8 mouse cellular contexts compared by ENCODE assay signal in genomic region chr5:129886271-129886670, GRCm38 (mm10). TPM values are rescaled to one million over a fixed set of nuclear protein-coding genes. Genes with fewer than 3 reads are reported as not detected.
DNase-seq lines count a peak whose midpoint lies in the region; ATAC-seq and TF ChIP-seq lines count a peak whose summit lies in the region.

No protein-coding gene starts in this region.

- H3K4me2 ChIP-seq in lung, embryonic 15.5 days: peak overlapping the region; percentile 70
- peak overlapping the region; percentile 88 for H3K4me2 ChIP-seq in heart, embryonic 16.5 days (ENCODE audit: low read depth, low read length)
- peak overlapping the region; percentile 86 for H3K4me2 ChIP-seq in liver, postnatal 0 days (ENCODE audit: low read depth, low read length)

- peaks cover 16% of the 10 kb centered on the region for H3K4me1 ChIP-seq in lung, embryonic 15.5 days
- peaks cover 1% of the 10 kb centered on the region; the same call in 1 of the 2 replicates for H3K4me1 ChIP-seq in bone marrow, adult 2 months (ENCODE audit: control insufficient read depth, insufficient read depth, low read length)
- H3K4me1 ChIP-seq in heart, embryonic 16.5 days (ENCODE audit: control insufficient read depth, insufficient read depth, low read length): peaks cover 15% of the 10 kb centered on the region
- H3K4me1 ChIP-seq in liver, postnatal 0 days (ENCODE audit: insufficient read depth): peaks cover 14% of the 10 kb centered on the region

- TF ChIP-seq CTCF in bone marrow, adult 2 months (IDR thresholded peaks at IDR 0.05; ENCODE audit: control insufficient read depth, insufficient read depth, low read length): no peak
- TF ChIP-seq CTCF in liver, postnatal 0 days (IDR thresholded peaks at IDR 0.05; ENCODE audit: low read depth): no peak

- TF ChIP-seq POLR2A in bone marrow, adult 2 months (IDR thresholded peaks at IDR 0.05; ENCODE audit: borderline replicate concordance, control insufficient read depth, low read depth, low read length): no peak

- peak overlapping the region; percentile 80 for H3K9ac ChIP-seq in lung, embryonic 15.5 days
- H3K9ac ChIP-seq in heart, embryonic 16.5 days (ENCODE audit: low read length): peak overlapping the region; percentile 82
- H3K9ac ChIP-seq in liver, postnatal 0 days (replicated peaks): peak overlapping the region; percentile 91

- TF ChIP-seq EP300 in liver, postnatal 0 days (IDR thresholded peaks at IDR 0.05; ENCODE audit: low read depth): no peak

- no peak overlapping the region for H3K27ac ChIP-seq in lung, embryonic 15.5 days
- no peak overlapping the region for H3K27ac ChIP-seq in bone marrow, adult 2 months (ENCODE audit: control insufficient read depth, insufficient read depth, low read depth, low read length, poor library complexity)
- H3K27ac ChIP-seq in heart, embryonic 16.5 days (ENCODE audit: low read length): no peak overlapping the region; the same call in none of the 2 replicates
- peak overlapping the region; percentile 99 for H3K27ac ChIP-seq in liver, postnatal 0 days (ENCODE audit: low read depth)

- WGBS in lung, embryonic 15.5 days: 33% methylated on average over 10 of the region's 10 CpGs
- 29% methylated on average over 10 of the region's 10 CpGs for WGBS in bone marrow, adult 2 months
- 28% methylated on average over 10 of the region's 10 CpGs for WGBS in heart, embryonic 16.5 days
- WGBS in liver, postnatal 0 days (ENCODE audit: insufficient replicate concordance): 13% methylated on average over 10 of the region's 10 CpGs

- H3K27me3 ChIP-seq in lung, embryonic 15.5 days: no peaks in the 10 kb centered on the region
- no peaks in the 10 kb centered on the region for H3K27me3 ChIP-seq in heart, embryonic 16.5 days (ENCODE audit: control insufficient read depth, insufficient read depth, low read length)
- H3K27me3 ChIP-seq in liver, postnatal 0 days (ENCODE audit: insufficient read depth, low read length): no peaks in the 10 kb centered on the region

- ATAC-seq in lung, embryonic 15.5 days (ENCODE audit: borderline replicate concordance, extremely low read depth, low FRiP score, low TSS enrichment): no peak
- ATAC-seq in heart, embryonic 16.5 days (replicated peaks; ENCODE audit: extremely low read depth, insufficient read depth, low FRiP score): no peak
- no peak for ATAC-seq in liver, postnatal 0 days

- H3K9me3 ChIP-seq in lung, embryonic 15.5 days: no peaks in the 10 kb centered on the region
- no peaks in the 10 kb centered on the region for H3K9me3 ChIP-seq in heart, embryonic 16.5 days (replicated peaks; ENCODE audit: control insufficient read depth, low read length)
- no peaks in the 10 kb centered on the region for H3K9me3 ChIP-seq in liver, postnatal 0 days (ENCODE audit: low read length)

- H3K36me3 ChIP-seq in lung, embryonic 15.5 days: peaks cover 24% of the 10 kb centered on the region
- peaks cover 26% of the 10 kb centered on the region for H3K36me3 ChIP-seq in heart, embryonic 16.5 days (ENCODE audit: control insufficient read depth, insufficient read depth)
- peaks cover 21% of the 10 kb centered on the region for H3K36me3 ChIP-seq in liver, postnatal 0 days (replicated peaks; ENCODE audit: insufficient read depth, low read length)

- DNase-seq in lung, postnatal 10 days: no peak
- DNase-seq in liver, postnatal 0 days: peak; percentile 40
- DNase-seq in right cerebral cortex, postnatal 36 days (ENCODE audit: low spot score in 2 of 2): no peak
- DNase-seq in cerebellum, adult 11-12 months: no peak
- DNase-seq in layer of hippocampus, adult 9-10 months (ENCODE audit: low spot score): no peak

- H3K4me3 ChIP-seq in lung, embryonic 15.5 days: peak overlapping the region; percentile 68
- H3K4me3 ChIP-seq in bone marrow, adult 2 months (replicated peaks; ENCODE audit: control insufficient read depth, low read depth, low read length): peak overlapping the region; percentile 72
- H3K4me3 ChIP-seq in heart, embryonic 16.5 days (ENCODE audit: low read length): peak overlapping the region; percentile 83
- H3K4me3 ChIP-seq in liver, postnatal 0 days (ENCODE audit: low read depth, low read length): peak overlapping the region; percentile 83

RNA-seq across cellular contexts. Expression of gene Chchd2, which starts 1.0 kb away (rescaled TPM):
- 847 and 887 TPM in 2 replicates for polyA plus RNA-seq in lung, embryonic 15.5 days (2015; fragmentation: Nextera tagmentation; extraction: Ambion mirVana)
- 657 and 717 TPM in 2 replicates for polyA plus RNA-seq in bone marrow, adult 2 months (2011; ENCODE audit: insufficient read depth, insufficient read length, low replicate concordance, missing spikeins)
- 1,037 and 1,041 TPM in 2 replicates for polyA plus RNA-seq in heart, embryonic 16.5 days (2015; fragmentation: Nextera tagmentation; extraction: Ambion mirVana)
- polyA plus RNA-seq in liver, postnatal 0 days (2015; fragmentation: Nextera tagmentation; extraction: Ambion mirVana): 955 and 988 TPM in 2 replicates

RNA-seq across cellular contexts. Expression of gene Zbed5, which starts 9.3 kb away (rescaled TPM):
- 4.6 and 5.1 TPM in 2 replicates for polyA plus RNA-seq in lung, embryonic 15.5 days (2015; fragmentation: Nextera tagmentation; extraction: Ambion mirVana)
- polyA plus RNA-seq in bone marrow, adult 2 months (2011; ENCODE audit: insufficient read depth, insufficient read length, low replicate concordance, missing spikeins): 1.5 TPM in 1 of 2 replicates, not detected in the other
- 2.3 TPM in 2 replicates for polyA plus RNA-seq in heart, embryonic 16.5 days (2015; fragmentation: Nextera tagmentation; extraction: Ambion mirVana)
- 3.3 and 3.7 TPM in 2 replicates for polyA plus RNA-seq in liver, postnatal 0 days (2015; fragmentation: Nextera tagmentation; extraction: Ambion mirVana)

RNA-seq across cellular contexts. Expression of gene Phkg1, which starts 12.1 kb away (rescaled TPM):
- 0.21 and 0.24 TPM in 2 replicates for polyA plus RNA-seq in lung, embryonic 15.5 days (2015; fragmentation: Nextera tagmentation; extraction: Ambion mirVana)
- 6.4 TPM in 1 of 2 replicates, not detected in the other for polyA plus RNA-seq in bone marrow, adult 2 months (2011; ENCODE audit: insufficient read depth, insufficient read length, low replicate concordance, missing spikeins)
- polyA plus RNA-seq in heart, embryonic 16.5 days (2015; fragmentation: Nextera tagmentation; extraction: Ambion mirVana): 1.9 and 2.2 TPM in 2 replicates
- polyA plus RNA-seq in liver, postnatal 0 days (2015; fragmentation: Nextera tagmentation; extraction: Ambion mirVana): 0.08 and 0.20 TPM in 2 replicates

RNA-seq across cellular contexts. Expression of gene Nupr1l, which starts 22.1 kb away (rescaled TPM):
- 2.3 and 2.7 TPM in 2 replicates for polyA plus RNA-seq in lung, embryonic 15.5 days (2015; fragmentation: Nextera tagmentation; extraction: Ambion mirVana)
- polyA plus RNA-seq in bone marrow, adult 2 months (2011; ENCODE audit: insufficient read depth, insufficient read length, low replicate concordance, missing spikeins): not detected in 2 replicates
- 1.7 and 2.3 TPM in 2 replicates for polyA plus RNA-seq in heart, embryonic 16.5 days (2015; fragmentation: Nextera tagmentation; extraction: Ambion mirVana)
- polyA plus RNA-seq in liver, postnatal 0 days (2015; fragmentation: Nextera tagmentation; extraction: Ambion mirVana): 1.4 TPM in 2 replicates

RNA-seq across cellular contexts. Expression of gene Sumf2, which starts 39.5 kb away (rescaled TPM):
- polyA plus RNA-seq in lung, embryonic 15.5 days (2015; fragmentation: Nextera tagmentation; extraction: Ambion mirVana): 42.9 and 48.3 TPM in 2 replicates
- 7.7 and 16.3 TPM in 2 replicates for polyA plus RNA-seq in bone marrow, adult 2 months (2011; ENCODE audit: insufficient read depth, insufficient read length, low replicate concordance, missing spikeins)
- polyA plus RNA-seq in heart, embryonic 16.5 days (2015; fragmentation: Nextera tagmentation; extraction: Ambion mirVana): 16.3 and 21.4 TPM in 2 replicates
- 12.4 and 14.8 TPM in 2 replicates for polyA plus RNA-seq in liver, postnatal 0 days (2015; fragmentation: Nextera tagmentation; extraction: Ambion mirVana)
